Comparison of ENCODE assay signal across 25 mouse cellular contexts in the genomic region with DNA sequence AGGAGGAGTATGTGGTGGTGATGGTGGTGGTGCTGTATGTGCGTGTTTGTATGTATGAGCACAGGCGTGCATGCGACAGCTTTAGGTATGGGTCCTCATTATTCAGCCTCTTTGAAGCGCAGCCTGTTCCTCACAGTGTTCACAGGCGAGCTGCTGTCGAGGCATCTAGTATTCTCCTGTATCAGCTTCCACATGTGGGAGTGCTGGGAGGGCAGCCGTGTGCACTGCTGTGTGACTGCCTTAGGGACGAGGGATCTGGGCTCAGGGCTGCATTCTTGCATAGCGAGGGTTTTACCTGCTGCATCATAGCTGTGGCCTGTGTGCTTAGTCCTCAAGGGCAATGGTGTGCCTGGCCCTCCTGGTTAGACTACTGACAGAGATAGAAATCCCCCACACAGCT.
"Had no signal": no experiment of that assay in that cellular context is flagged by ENCODE, and none has a peak within 500 bp of the region (broad histone marks: within the 10 kb centered on the region; RNA-seq: fewer than 3 reads in every experiment).

No protein-coding gene starts in this region.

- H3K4me3 ChIP-seq: gastrocnemius, adult 2 months; heart, embryonic 10.5 days; heart, embryonic 12.5 days; hindbrain, embryonic 10.5 days; hindbrain, embryonic 12.5 days; intestine, embryonic 15.5 days; layer of hippocampus, adult 2 months; left cerebral cortex, adult 2 months; limb, embryonic 10.5 days; limb, embryonic 12.5 days; liver, embryonic 13.5 days; liver, embryonic 15.5 days had no signal

- H3K9me3 ChIP-seq: heart, embryonic 10.5 days; heart, embryonic 12.5 days; hindbrain, embryonic 10.5 days; hindbrain, embryonic 12.5 days; intestine, embryonic 15.5 days; limb, embryonic 10.5 days; limb, embryonic 12.5 days; liver, embryonic 13.5 days; liver, embryonic 15.5 days had no signal

- H3K36me3 ChIP-seq: heart, embryonic 10.5 days; heart, embryonic 12.5 days; hindbrain, embryonic 10.5 days; hindbrain, embryonic 12.5 days; intestine, embryonic 15.5 days; limb, embryonic 10.5 days; limb, embryonic 12.5 days; liver, embryonic 13.5 days; liver, embryonic 15.5 days had no signal

- H3K27me3 ChIP-seq: heart, embryonic 12.5 days; intestine, embryonic 15.5 days; limb, embryonic 12.5 days; liver, embryonic 13.5 days; liver, embryonic 15.5 days had no signal

- ATAC-seq: hindbrain, embryonic 16.5 days; inflammation-experienced regulatory T-cells, adult 6 months; intestine, embryonic 15.5 days; intestine, postnatal 0 days had no signal

- H3K4me1 ChIP-seq: heart, embryonic 12.5 days; intestine, embryonic 15.5 days; limb, embryonic 10.5 days; limb, embryonic 12.5 days; liver, embryonic 13.5 days; liver, embryonic 15.5 days had no signal

- H3K4me2 ChIP-seq: heart, embryonic 12.5 days; hindbrain, embryonic 12.5 days; hindbrain, embryonic 14.5 days; intestine, embryonic 15.5 days; limb, embryonic 12.5 days; liver, embryonic 11.5 days; liver, embryonic 13.5 days; liver, embryonic 15.5 days had no signal

- H3K9ac ChIP-seq: heart, embryonic 12.5 days; hindbrain, embryonic 12.5 days; hindbrain, embryonic 14.5 days; intestine, embryonic 15.5 days; limb, embryonic 12.5 days; liver, embryonic 13.5 days; liver, embryonic 15.5 days had no signal

- DNase-seq: gastrocnemius, adult 2 months; gastrocnemius, postnatal 10 days; gastrocnemius, postnatal 25 days; heart, adult 18-20 months; heart, postnatal 10 days; heart, postnatal 4 days; kidney, adult 8-10 months; kidney, postnatal 36 days; liver; liver, embryonic 13.5 days had no signal

- H3K27ac ChIP-seq: gastrocnemius, adult 2 months; heart, embryonic 10.5 days; hindbrain, embryonic 10.5 days; hindbrain, embryonic 12.5 days; hindbrain, embryonic 14.5 days; intestine, embryonic 15.5 days; layer of hippocampus, adult 2 months; left cerebral cortex, adult 2 months; limb, embryonic 10.5 days; limb, embryonic 12.5 days; liver, embryonic 13.5 days; liver, embryonic 15.5 days had no signal
